Mouse (Mus musculus) kidney, adult 2 months (tissue): ENCODE data around the gene Specc1.

Source experiments
- CTCF ChIP-seq: fragments of 200-500 bp; conservative IDR thresholded peaks from 2 replicates; pipeline ENCODE4 v1.5.1; 2011; ENCODE audit warnings: low read depth, mild to moderate bottlenecking, control low read depth, low read length, moderate library complexity, mixed read lengths; ENCODE audit not compliant: insufficient read depth, insufficient read length
- POLR2A ChIP-seq: fragments of 200-500 bp; IDR thresholded peaks from one replicate; pipeline ENCODE4 v1.6.1; 2011; ENCODE audit warnings: low read depth, low read length, control low read depth

GRCm38 (mm10) chr11:62051487-62051886, 94.9 kb downstream of the Specc1 start:
- no peak for TF ChIP-seq POLR2A
- TF ChIP-seq CTCF, result no peak
